Comparison of ENCODE assay signal across 14 mouse cellular contexts in the genomic region with DNA sequence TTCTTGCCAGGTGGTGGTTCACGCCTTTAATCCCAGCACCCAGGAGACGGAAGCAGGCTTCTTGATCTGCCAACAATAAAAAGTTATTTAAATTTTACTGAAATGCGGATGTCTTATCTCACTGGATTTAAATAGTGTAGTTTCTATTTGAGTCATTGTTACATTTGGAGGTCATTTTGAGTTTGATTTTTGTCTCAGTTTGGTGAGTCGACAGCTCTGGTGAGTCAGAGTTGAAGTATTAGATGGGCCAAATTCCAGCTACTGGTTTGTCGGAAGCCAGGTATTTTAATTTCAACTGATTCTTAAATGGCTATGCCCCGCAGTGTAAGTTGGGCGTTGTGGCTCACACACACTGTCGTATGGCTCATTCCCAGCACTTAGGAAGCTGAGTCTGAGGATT.
A peak's percentile ranks its signal among the peaks of the same experiment; 100 is the strongest.
DNase-seq lines count a peak whose midpoint lies in the region.
"Had no signal": no experiment of that assay in that cellular context is flagged by ENCODE, and none has a peak within 500 bp of the region (broad histone marks: within the 10 kb centered on the region; RNA-seq: fewer than 3 reads in every experiment).

No protein-coding gene starts in this region.

- DNase-seq in 3T3-L1 (ENCODE audit: low read depth, low spot score) (peak; percentile 78), NIH3T3 (ENCODE audit: low read depth) (peak; percentile 59)
- DNase-seq in CD4-positive, CD25-positive, alpha-beta regulatory T cell, adult 2 months (ENCODE audit: low read depth, low spot score): peak; percentile 35
- DNase-seq in fibroblast of lung, adult 2 months (ENCODE audit: low read depth): peak; percentile 32
- DNase-seq in urinary bladder, adult 18-20 months (ENCODE audit: low spot score in 2 of 2): no peak
- DNase-seq in natural killer cell, adult 2 months (ENCODE audit: low spot score in 2 of 2): no peak
- DNase-seq in left cerebral cortex, adult 11 months (ENCODE audit: low spot score): no peak
- DNase-seq: adrenal gland, adult 8-10 months; cerebellum, adult 11 months; cerebellum, adult 9-10 months; cerebellum, postnatal 25 days; heart, adult 2 months; heart, postnatal 14 days; kidney, adult 8-10 months had no signal

Comparison
In these comparisons a context has a peak if more than half of its experiments do, and no peak if none do; other contexts are left out.
1. DNase-seq: peak in 3T3-L1 (single experiment), CD4-positive, CD25-positive, alpha-beta regulatory T cell, adult 2 months (single experiment), NIH3T3 (single experiment) and fibroblast of lung, adult 2 months (single experiment); none in urinary bladder, adult 18-20 months (0 of 2), natural killer cell, adult 2 months (0 of 2) and left cerebral cortex, adult 11 months (single experiment).